Mouse (Mus musculus) liver, embryonic 16.5 days (tissue): ENCODE results near the gene Nfia. TPM values are rescaled to one million over a fixed set of nuclear protein-coding genes. Genes with fewer than 3 reads are reported as not detected.
A peak's percentile ranks its signal among the peaks of the same experiment; 100 is the strongest.

Experiments
- ATAC-seq: fragments of 200-750 bp; cut with Nextera tagmentation; 2 replicates; pipeline ENCODE4 v1.8.0; 2017; ENCODE audit warnings: low read depth, mild to moderate bottlenecking, moderate number of reproducible peaks, moderate library complexity
- H3K27ac ChIP-seq: fragments of 300-500 bp; sonication (generic); 2 replicates; pipeline ENCODE4 v1.5.1; 2014; ENCODE audit warnings: mild to moderate bottlenecking, low read length
- H3K27me3 ChIP-seq: fragments of 300-500 bp; sonication (generic); 2 replicates; pipeline ENCODE4 v1.6.1; 2014; ENCODE audit warnings: low read depth, low read length, mixed read lengths; ENCODE audit not compliant: control insufficient read depth, insufficient read depth
- H3K36me3 ChIP-seq: fragments of 300-500 bp; sonication (generic); 2 replicates; pipeline ENCODE4 v1.6.1; 2014; ENCODE audit warnings: mild to moderate bottlenecking; ENCODE audit not compliant: control insufficient read depth, insufficient read depth
- H3K4me1 ChIP-seq: fragments of 300-500 bp; sonication (generic); 2 replicates; pipeline ENCODE4 v1.6.1; 2014; ENCODE audit warnings: low read depth, low read length, mixed read lengths; ENCODE audit not compliant: control insufficient read depth
- H3K4me2 ChIP-seq: fragments of 300-500 bp; sonication (generic); 2 replicates; pipeline ENCODE4 v1.6.1; 2014; ENCODE audit warnings: low read depth, low read length, mixed read lengths
- H3K4me3 ChIP-seq: fragments of 300-500 bp; sonication (generic); 2 replicates; pipeline ENCODE4 v1.5.1; 2014; ENCODE audit warnings: low read depth, mild to moderate bottlenecking, low read length
- H3K9ac ChIP-seq: fragments of 300-500 bp; sonication (generic); 2 replicates; pipeline ENCODE4 v1.6.1; 2014; ENCODE audit warnings: low read depth, low read length
- H3K9me3 ChIP-seq: fragments of 300-500 bp; sonication (generic); replicated peaks from 2 replicates; pipeline ENCODE4 v1.6.1; 2016; ENCODE audit warnings: low read length; ENCODE audit not compliant: control insufficient read depth
- WGBS: fragments of 180-500 bp; shearing (Covaris S2); extraction: QIAGEN DNeasy Blood & Tissue Kit; methylation state at CpG from one replicate; pipeline ENCODE4 v1.1.7; 2014; ENCODE audit not compliant: insufficient replicate concordance; 5-methylcytosine and 5-hydroxymethylcytosine counted together
- polyA plus RNA-seq: library from polyadenylated mRNA; unstranded; fragments of >200 nt; fragmentation: Nextera tagmentation; extraction: Ambion mirVana; gene quantifications from 2 replicates; pipeline ENCODE4 v1.2.1, GENCODE M21; 2015

The Nfia gene
- polyA plus RNA-seq, 1 experiment from 2014 or later: 5.7 TPM

GRCm38 (mm10) chr4:97923876-97924316 lies 151.4 kb downstream of the Nfia start:
- 57% methylated on average over 8 of the region's 8 CpGs for WGBS
- Histone ChIP-seq H3K4me1 (no peaks in the 10 kb centered on the region; the same call in none of the 2 replicates), H3K4me3 (no peak overlapping the region), H3K4me2 (no peak overlapping the region), H3K9me3 (no peaks in the 10 kb centered on the region), H3K27me3 (no peaks in the 10 kb centered on the region), H3K36me3 (no peaks in the 10 kb centered on the region), H3K9ac (no peak overlapping the region), H3K27ac (peak overlapping the region; percentile 44; the same call in 1 of the 2 replicates)
- ATAC-seq: no peak

- Histone ChIP-seq H3K4me1 (no peaks in the 10 kb centered on the region; the same call in none of the 2 replicates), H3K4me3 (no peak overlapping the region), H3K4me2 (no peak overlapping the region), H3K27ac (no peak overlapping the region), H3K9me3 (no peaks in the 10 kb centered on the region), H3K9ac (no peak overlapping the region), H3K36me3 (no peaks in the 10 kb centered on the region), H3K27me3 (no peaks in the 10 kb centered on the region)
- 68% methylated on average over 5 of the region's 5 CpGs for WGBS
- ATAC-seq: no peak
These were observed 151.9 kb downstream of the Nfia start for GRCm38 (mm10) chr4:97924414-97924813.

- H3K4me3 ChIP-seq: no peak overlapping the region
- no peak for ATAC-seq
- no peaks in the 10 kb centered on the region for H3K27me3 ChIP-seq
- no peak overlapping the region for H3K9ac ChIP-seq
- 78% methylated on average over 3 of the region's 3 CpGs for WGBS
- H3K4me2 ChIP-seq: no peak overlapping the region
- no peaks in the 10 kb centered on the region for H3K9me3 ChIP-seq
- H3K36me3 ChIP-seq: no peaks in the 10 kb centered on the region
- H3K4me1 ChIP-seq: no peaks in the 10 kb centered on the region; the same call in none of the 2 replicates
- H3K27ac ChIP-seq: no peak overlapping the region
These were observed 152.3 kb downstream of the Nfia start for GRCm38 (mm10) chr4:97924855-97925254.

- Histone ChIP-seq H3K4me1 (no peaks in the 10 kb centered on the region; the same call in none of the 2 replicates), H3K4me3 (no peak overlapping the region), H3K9me3 (no peaks in the 10 kb centered on the region), H3K9ac (no peak overlapping the region), H3K36me3 (no peaks in the 10 kb centered on the region), H3K27me3 (no peaks in the 10 kb centered on the region), H3K4me2 (no peak overlapping the region), H3K27ac (no peak overlapping the region)
- WGBS: 80% methylated on average over 4 of the region's 4 CpGs
- ATAC-seq: no peak
These were observed 153.1 kb downstream of the Nfia start for GRCm38 (mm10) chr4:97925644-97926043.

GRCm38 (mm10) chr4:97926607-97927308 lies 154.2 kb downstream of the Nfia start:
- no peak for ATAC-seq
- H3K27ac ChIP-seq: no peak overlapping the region
- 62% methylated on average over 5 of the region's 5 CpGs for WGBS
- no peaks in the 10 kb centered on the region; the same call in none of the 2 replicates for H3K4me1 ChIP-seq
- no peak overlapping the region for H3K9ac ChIP-seq
- H3K36me3 ChIP-seq: no peaks in the 10 kb centered on the region
- no peaks in the 10 kb centered on the region for H3K9me3 ChIP-seq
- no peaks in the 10 kb centered on the region for H3K27me3 ChIP-seq
- no peak overlapping the region for H3K4me2 ChIP-seq
- no peak overlapping the region for H3K4me3 ChIP-seq

- H3K9ac ChIP-seq: no peak overlapping the region
- H3K27ac ChIP-seq: no peak overlapping the region
- H3K9me3 ChIP-seq: no peaks in the 10 kb centered on the region
- H3K36me3 ChIP-seq: no peaks in the 10 kb centered on the region
- H3K27me3 ChIP-seq: no peaks in the 10 kb centered on the region
- no peak for ATAC-seq
- WGBS: 46% methylated on average over 3 of the region's 3 CpGs
- H3K4me1 ChIP-seq: no peaks in the 10 kb centered on the region; the same call in none of the 2 replicates
- H3K4me3 ChIP-seq: no peak overlapping the region
- H3K4me2 ChIP-seq: no peak overlapping the region
These were observed 154.7 kb downstream of the Nfia start for GRCm38 (mm10) chr4:97927309-97927656.

- 75% methylated on average over 2 of the region's 2 CpGs for WGBS
- ATAC-seq: no peak
- Histone ChIP-seq H3K4me1 (no peaks in the 10 kb centered on the region), H3K4me3 (no peak overlapping the region), H3K9ac (no peak overlapping the region), H3K27me3 (no peaks in the 10 kb centered on the region), H3K36me3 (no peaks in the 10 kb centered on the region), H3K27ac (no peak overlapping the region), H3K4me2 (no peak overlapping the region), H3K9me3 (no peaks in the 10 kb centered on the region)
These were observed 163.8 kb downstream of the Nfia start for GRCm38 (mm10) chr4:97936371-97936770.

GRCm38 (mm10) chr4:97936912-97937311 lies 164.4 kb downstream of the Nfia start:
- H3K36me3 ChIP-seq: no peaks in the 10 kb centered on the region
- WGBS: 30% methylated on average over 3 of the region's 3 CpGs
- ATAC-seq: no peak

GRCm38 (mm10) chr4:97939492-97939891 lies 167.0 kb downstream of the Nfia start:
- Histone ChIP-seq H3K4me3 (no peak overlapping the region), H3K9me3 (no peaks in the 10 kb centered on the region), H3K27ac (no peak overlapping the region), H3K27me3 (no peaks in the 10 kb centered on the region), H3K9ac (no peak overlapping the region), H3K4me2 (no peak overlapping the region), H3K36me3 (no peaks in the 10 kb centered on the region), H3K4me1 (no peaks in the 10 kb centered on the region)
- no peak for ATAC-seq
- WGBS: 51% methylated on average over 4 of the region's 4 CpGs

More at GRCm38 (mm10) chr4:97936912-97937311, 164.4 kb downstream of the Nfia start:
- Histone ChIP-seq H3K27ac (no peak overlapping the region), H3K9ac (no peak overlapping the region), H3K9me3 (no peaks in the 10 kb centered on the region), H3K4me2 (no peak overlapping the region), H3K4me3 (no peak overlapping the region), H3K27me3 (no peaks in the 10 kb centered on the region), H3K4me1 (no peaks in the 10 kb centered on the region)
